In the genomic region with DNA sequence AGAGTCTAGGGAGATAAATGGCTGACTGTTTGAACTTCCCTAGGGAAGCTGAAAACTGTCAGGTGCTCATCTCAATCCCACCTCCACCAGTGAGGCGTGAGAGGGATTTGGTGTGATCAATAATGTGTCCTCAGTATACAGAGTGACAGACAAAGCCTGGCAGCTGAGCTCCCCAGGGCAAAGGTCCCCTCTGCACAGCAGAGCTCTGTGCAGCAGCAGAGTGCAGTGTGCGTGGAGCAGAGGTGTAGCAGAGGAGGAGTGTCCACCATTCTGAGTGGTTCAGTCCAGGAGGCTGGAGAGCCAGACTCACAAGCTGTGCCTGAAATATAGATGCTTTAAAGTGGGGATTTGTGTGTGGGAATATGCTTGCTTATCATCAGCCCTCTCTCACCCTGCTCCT, we compare ENCODE assay signal across 16 mouse cellular contexts.
A peak's percentile ranks its signal among the peaks of the same experiment; 100 is the strongest.
DNase-seq lines count a peak whose midpoint lies in the region; ATAC-seq and TF ChIP-seq lines count a peak whose summit lies in the region.
"Had no signal": no experiment of that assay in that cellular context is flagged by ENCODE, and none has a peak within 500 bp of the region (broad histone marks: within the 10 kb centered on the region; RNA-seq: fewer than 3 reads in every experiment).

No protein-coding gene starts in this region.

- 0 out of 2 replicates have a peak, but pooled peaks cover 3% of the 10 kb centered on the region for H3K4me1 ChIP-seq in hindbrain, embryonic 13.5 days (replicated peaks)
- no peaks in the 10 kb centered on the region for H3K4me1 ChIP-seq in hindbrain, embryonic 16.5 days (ENCODE audit: control insufficient read depth, insufficient read depth, low read depth, low read length)
- H3K4me1 ChIP-seq in liver, embryonic 14.5 days (replicated peaks; ENCODE audit: control insufficient read depth in 2 of 2, insufficient read depth in 2 of 2, low read length in 1 of 2) = no peaks in the 10 kb centered on the region
- no peaks in the 10 kb centered on the region for H3K4me1 ChIP-seq in midbrain, embryonic 15.5 days
- H3K4me1 ChIP-seq in cerebellum, adult 2 months (ENCODE audit: control insufficient read depth, insufficient read depth, low read length) = no peaks in the 10 kb centered on the region
- H3K4me1 ChIP-seq: forebrain, embryonic 12.5 days; heart, embryonic 10.5 days; intestine, embryonic 15.5 days; megakaryocyte, embryonic 14.5 days had no signal

- no peaks in the 10 kb centered on the region for H3K9me3 ChIP-seq in hindbrain, embryonic 13.5 days
- no peaks in the 10 kb centered on the region for H3K9me3 ChIP-seq in hindbrain, embryonic 16.5 days (ENCODE audit: control insufficient read depth, low read length)
- no peaks in the 10 kb centered on the region for H3K9me3 ChIP-seq in liver, embryonic 14.5 days (ENCODE audit: control insufficient read depth, low read length)
- H3K9me3 ChIP-seq in midbrain, embryonic 15.5 days = no peaks in the 10 kb centered on the region
- H3K9me3 ChIP-seq: forebrain, embryonic 12.5 days; heart, embryonic 10.5 days; intestine, embryonic 15.5 days had no signal

- no peak overlapping the region for H3K4me3 ChIP-seq in hindbrain, embryonic 13.5 days
- no peak overlapping the region for H3K4me3 ChIP-seq in hindbrain, embryonic 16.5 days (ENCODE audit: low read length)
- no peak overlapping the region for H3K4me3 ChIP-seq in liver, embryonic 14.5 days (ENCODE audit: insufficient read depth in 1 of 2, low read depth in 2 of 2, low read length in 2 of 2)
- no peak overlapping the region for H3K4me3 ChIP-seq in midbrain, embryonic 15.5 days
- no peak overlapping the region for H3K4me3 ChIP-seq in cerebellum, adult 2 months (replicated peaks; ENCODE audit: insufficient read depth, low read depth, low read length)
- H3K4me3 ChIP-seq: forebrain, embryonic 12.5 days; heart, embryonic 10.5 days; intestine, embryonic 15.5 days; megakaryocyte, embryonic 14.5 days had no signal

- no peak for TF ChIP-seq EP300 in liver, embryonic 14.5 days (IDR thresholded peaks at IDR 0.05; ENCODE audit: low read depth)

- no peak overlapping the region for H3K9ac ChIP-seq in hindbrain, embryonic 13.5 days
- H3K9ac ChIP-seq in hindbrain, embryonic 16.5 days (ENCODE audit: low read depth, low read length) = no peak overlapping the region
- H3K9ac ChIP-seq in liver, embryonic 14.5 days (replicated peaks) = no peak overlapping the region
- H3K9ac ChIP-seq in midbrain, embryonic 15.5 days = no peak overlapping the region
- H3K9ac ChIP-seq: forebrain, embryonic 12.5 days; intestine, embryonic 15.5 days had no signal

- H3K4me2 ChIP-seq in hindbrain, embryonic 13.5 days = no peak overlapping the region
- no peak overlapping the region for H3K4me2 ChIP-seq in hindbrain, embryonic 16.5 days (ENCODE audit: low read length)
- no peak overlapping the region for H3K4me2 ChIP-seq in liver, embryonic 14.5 days (ENCODE audit: low read depth)
- no peak overlapping the region for H3K4me2 ChIP-seq in midbrain, embryonic 15.5 days
- H3K4me2 ChIP-seq: forebrain, embryonic 12.5 days; intestine, embryonic 15.5 days had no signal

- DNase-seq in embryo, embryonic 11 days = peak; percentile 2
- DNase-seq in liver, embryonic 14.5 days (ENCODE audit: low read depth in 3 of 3, low spot score in 3 of 3) = no peak
- DNase-seq in cerebellum, adult 2 months = no peak
- DNase-seq in spleen, postnatal 4 days (ENCODE audit: low spot score in 2 of 2) = no peak
- DNase-seq: cerebellum, adult 11 months; cerebellum, postnatal 36 days; gastrocnemius, postnatal 36 days; kidney, postnatal 14 days; thymus, postnatal 14 days had no signal

- no peaks in the 10 kb centered on the region for H3K27me3 ChIP-seq in hindbrain, embryonic 13.5 days
- H3K27me3 ChIP-seq in hindbrain, embryonic 16.5 days (replicated peaks; ENCODE audit: control insufficient read depth, insufficient read depth, low read length) = no peaks in the 10 kb centered on the region
- no peaks in the 10 kb centered on the region for H3K27me3 ChIP-seq in liver, embryonic 14.5 days (ENCODE audit: control insufficient read depth, insufficient read depth, low read length)
- no peaks in the 10 kb centered on the region for H3K27me3 ChIP-seq in midbrain, embryonic 15.5 days (replicated peaks)
- no peaks in the 10 kb centered on the region for H3K27me3 ChIP-seq in cerebellum, adult 2 months (ENCODE audit: control insufficient read depth, insufficient read depth, low read length)
- H3K27me3 ChIP-seq: forebrain, embryonic 12.5 days; intestine, embryonic 15.5 days; megakaryocyte, embryonic 14.5 days had no signal

- WGBS in hindbrain, embryonic 13.5 days = 40% methylated on average over 2 of the region's 2 CpGs
- WGBS in hindbrain, embryonic 16.5 days = 39% methylated on average over 2 of the region's 2 CpGs
- WGBS in liver, embryonic 14.5 days (ENCODE audit: insufficient replicate concordance) = 42% methylated on average over 2 of the region's 2 CpGs
- WGBS in midbrain, embryonic 15.5 days = 22% methylated on average over 2 of the region's 2 CpGs
- WGBS in cerebellum, adult 2 months = 52% methylated on average over 2 of the region's 2 CpGs

- no peak overlapping the region for H3K27ac ChIP-seq in hindbrain, embryonic 13.5 days
- no peak overlapping the region for H3K27ac ChIP-seq in hindbrain, embryonic 16.5 days (ENCODE audit: low read depth, low read length)
- no peak overlapping the region for H3K27ac ChIP-seq in liver, embryonic 14.5 days
- no peak overlapping the region for H3K27ac ChIP-seq in midbrain, embryonic 15.5 days
- no peak overlapping the region for H3K27ac ChIP-seq in cerebellum, adult 2 months (ENCODE audit: insufficient read depth, low read length)
- H3K27ac ChIP-seq: forebrain, embryonic 12.5 days; heart, embryonic 10.5 days; intestine, embryonic 15.5 days had no signal

- H3K36me3 ChIP-seq in hindbrain, embryonic 13.5 days = no peaks in the 10 kb centered on the region
- no peaks in the 10 kb centered on the region for H3K36me3 ChIP-seq in hindbrain, embryonic 16.5 days (ENCODE audit: control insufficient read depth, insufficient read depth, low read length)
- H3K36me3 ChIP-seq in liver, embryonic 14.5 days (replicated peaks; ENCODE audit: control insufficient read depth, insufficient read depth, low read depth) = no peaks in the 10 kb centered on the region
- no peaks in the 10 kb centered on the region for H3K36me3 ChIP-seq in midbrain, embryonic 15.5 days (replicated peaks)
- H3K36me3 ChIP-seq: forebrain, embryonic 12.5 days; heart, embryonic 10.5 days; intestine, embryonic 15.5 days had no signal

- no peak for TF ChIP-seq POLR2A in cerebellum, adult 2 months (IDR thresholded peaks at IDR 0.05; ENCODE audit: borderline replicate concordance, insufficient read depth, low read length)

- ATAC-seq in hindbrain, embryonic 13.5 days (ENCODE audit: low FRiP score) = peak; percentile 63; the same call in 1 of the 2 replicates
- no peak for ATAC-seq in hindbrain, embryonic 16.5 days
- ATAC-seq in liver, embryonic 14.5 days (ENCODE audit: insufficient read depth) = peak; percentile 64
- ATAC-seq in midbrain, embryonic 15.5 days (replicated peaks) = 0 out of 2 replicates have a peak, but pooled peaks have one; percentile 17
- ATAC-seq: intestine, embryonic 15.5 days had no signal

- no peak for TF ChIP-seq CTCF in liver, embryonic 14.5 days (IDR thresholded peaks at IDR 0.05; ENCODE audit: low read depth)
- TF ChIP-seq CTCF in cerebellum, adult 2 months (IDR thresholded peaks at IDR 0.05; ENCODE audit: borderline replicate concordance, insufficient read depth, low read depth, low read length) = no peak
